Mouse (Mus musculus) cerebellum, postnatal 4 days (tissue): Measurements from ENCODE around the gene Galnt4.

Source experiments
- DNase-seq, 2 experiments: peaks; one replicate each; pipeline ENCODE4 v3.0.0; 2022; ENCODE audit warnings: low spot score in 2 of 2, mixed read lengths in 1 of 2

Gene Galnt4

DNA sequence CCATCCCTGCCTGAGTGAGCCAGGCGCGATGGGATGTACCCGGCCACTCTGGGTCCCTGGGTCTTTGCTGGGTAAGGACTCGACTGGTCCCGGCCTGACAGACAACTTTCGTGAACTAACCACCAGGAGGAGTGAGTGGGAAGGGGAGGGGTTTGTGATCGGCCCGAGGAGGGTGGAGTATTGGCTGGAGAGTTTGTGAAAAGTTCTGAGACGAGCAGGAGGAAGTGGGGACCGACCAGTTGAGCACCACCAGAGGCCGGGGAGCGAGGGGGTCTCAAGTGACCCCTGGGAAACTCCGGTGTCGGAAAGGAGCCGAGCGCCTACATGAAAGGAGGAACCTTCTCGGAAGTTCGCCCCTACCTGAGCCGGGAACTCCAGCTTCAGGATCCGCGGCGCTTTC lies at the start of gene Galnt4:
Galnt4 (plus strand) TSS at position 196 of the 400 bp plus-strand sequence.
- peak; percentile 42 to 60 for DNase-seq

GRCm38 (mm10) chr10:99060588-99060987 lies 47.4 kb upstream of the Galnt4 start:
- DNase-seq, result no peak

DNA sequence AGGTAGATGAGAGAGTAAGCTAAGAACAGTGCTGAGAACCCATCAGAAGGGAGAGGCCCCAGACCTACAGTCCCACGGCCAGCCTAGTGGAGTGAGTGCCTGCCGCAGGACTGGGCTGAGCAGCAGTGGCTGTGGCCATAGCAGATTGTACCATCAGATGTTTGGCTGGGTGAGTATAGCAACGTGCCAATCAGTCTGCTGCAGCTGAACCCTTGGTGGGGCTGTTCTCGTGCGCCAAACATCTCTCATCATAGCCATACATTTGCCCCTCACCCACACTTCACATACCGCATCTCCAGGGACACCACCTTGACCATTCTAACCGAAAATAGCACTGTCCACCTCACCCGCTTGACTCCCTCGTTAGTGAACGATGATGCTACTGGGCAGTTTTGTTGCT lies 46.5 kb upstream of the Galnt4 start:
- no peak for DNase-seq

DNA sequence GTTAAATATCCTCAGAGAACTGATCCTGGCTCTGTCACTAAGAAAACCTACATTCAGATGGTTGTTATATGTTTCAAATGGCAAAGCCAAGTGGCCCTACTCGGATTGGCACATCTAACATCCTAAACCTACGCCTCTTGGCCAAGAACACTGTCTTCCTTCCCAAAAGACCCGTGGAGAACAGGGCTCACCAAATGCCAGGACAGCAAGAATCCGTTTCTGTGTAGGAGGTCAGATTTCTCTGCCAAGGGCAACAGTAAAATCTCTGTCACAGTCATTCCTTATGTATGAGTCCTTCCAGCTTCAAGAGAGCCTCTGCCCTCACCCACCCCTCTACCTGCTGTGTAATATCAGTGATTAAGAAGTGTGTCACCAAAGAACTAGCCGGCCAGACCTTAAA lies 45.4 kb upstream of the Galnt4 start:
- DNase-seq, result no peak

GRCm38 (mm10) chr10:99076113-99076895 lies 31.7 kb upstream of the Galnt4 start:
- no peak for DNase-seq

- DNase-seq, result no peak
Measured at GRCm38 (mm10) chr10:99078621-99079020, 29.3 kb upstream of the Galnt4 start.

DNA sequence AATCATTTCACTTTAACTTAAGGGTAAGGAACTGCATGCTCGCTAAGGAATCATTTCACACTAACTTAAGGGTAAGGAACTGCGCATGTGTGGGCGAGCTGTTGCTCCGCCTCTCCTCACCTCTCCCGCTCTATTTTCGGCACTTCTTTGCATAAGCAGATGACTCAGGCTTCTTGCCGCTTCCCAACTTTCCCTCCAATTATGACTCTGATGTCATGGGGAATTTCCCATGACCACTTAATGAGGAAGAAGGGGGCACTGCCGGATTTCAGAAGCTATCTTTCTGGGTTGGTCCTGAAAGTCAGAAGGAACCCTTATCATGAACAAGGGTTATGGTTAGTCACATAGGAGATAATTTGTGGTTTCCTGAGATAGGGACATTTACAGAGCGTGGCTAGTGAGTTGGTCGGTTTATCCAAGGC lies 26.4 kb upstream of the Galnt4 start:
- no peak for DNase-seq

DNA sequence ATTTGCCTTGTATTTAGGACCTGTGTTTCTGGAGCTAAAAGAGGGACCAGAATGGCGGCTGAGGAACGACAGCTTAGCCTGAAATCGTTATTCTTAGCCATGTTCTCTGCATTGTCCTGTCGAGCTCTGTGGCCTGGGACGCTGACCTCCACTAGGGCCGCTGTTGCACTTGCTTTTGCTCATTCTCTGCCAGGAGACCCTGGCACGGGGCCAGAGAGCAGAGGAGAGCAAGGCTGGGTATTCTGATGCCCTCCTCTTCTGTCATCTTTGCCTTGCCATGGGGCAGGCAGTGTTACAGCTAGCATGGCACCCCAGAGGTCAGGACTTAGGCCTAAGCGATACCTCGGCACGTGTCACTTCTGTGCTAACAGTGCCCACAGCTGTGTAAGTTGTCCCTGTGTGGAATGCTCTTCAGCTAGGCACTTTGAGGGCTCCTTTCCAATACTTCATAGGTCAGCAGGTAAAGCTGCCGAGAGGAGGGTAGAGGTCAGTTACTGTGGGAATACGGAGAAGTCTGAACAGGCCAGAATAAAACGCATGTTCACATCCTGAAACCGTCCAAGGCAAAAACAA lies 24.4 kb upstream of the Galnt4 start:
- peak; percentile 29 to 57 for DNase-seq

DNA sequence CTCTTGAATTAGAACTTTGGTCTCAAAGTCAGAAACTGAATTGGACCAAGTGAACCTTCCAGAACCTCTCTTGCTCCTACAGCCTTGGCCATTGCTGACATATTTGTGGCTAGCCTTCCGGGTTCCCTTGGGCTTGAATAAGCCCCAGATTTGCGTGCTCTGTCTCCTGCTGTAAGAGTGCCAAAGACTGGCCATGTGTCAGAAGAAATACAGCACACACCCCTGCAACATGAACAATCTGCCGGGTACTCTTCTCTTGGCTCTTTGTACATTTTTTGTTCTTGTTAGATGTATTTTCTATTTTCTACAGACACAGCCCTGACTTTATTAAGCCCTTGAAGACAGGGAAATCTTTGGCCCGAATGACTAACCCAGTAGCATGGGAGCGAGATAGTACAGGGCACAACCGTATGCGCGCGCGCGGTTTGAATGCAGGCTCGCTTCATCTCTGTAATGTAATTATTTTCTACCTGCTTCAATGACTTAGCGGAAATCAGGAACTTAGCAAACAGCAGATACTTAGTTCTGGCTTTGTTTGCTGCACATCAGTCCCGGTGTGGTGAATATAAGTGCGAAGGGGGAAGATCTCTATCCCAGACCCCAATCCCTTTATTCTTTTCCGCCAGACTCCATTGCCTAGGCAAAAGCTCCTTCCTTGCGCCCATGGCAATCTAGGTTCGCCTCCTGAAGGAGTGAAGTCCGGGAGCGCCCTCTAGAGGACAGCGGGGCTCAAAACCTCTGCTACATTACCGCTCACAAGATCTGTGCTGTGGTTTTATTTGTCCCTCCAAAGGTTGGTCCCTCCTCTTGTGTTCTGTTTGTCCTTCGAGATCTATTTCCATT lies 23.3 kb upstream of the Galnt4 start:
- DNase-seq, result peak; percentile 87 to 90

DNA sequence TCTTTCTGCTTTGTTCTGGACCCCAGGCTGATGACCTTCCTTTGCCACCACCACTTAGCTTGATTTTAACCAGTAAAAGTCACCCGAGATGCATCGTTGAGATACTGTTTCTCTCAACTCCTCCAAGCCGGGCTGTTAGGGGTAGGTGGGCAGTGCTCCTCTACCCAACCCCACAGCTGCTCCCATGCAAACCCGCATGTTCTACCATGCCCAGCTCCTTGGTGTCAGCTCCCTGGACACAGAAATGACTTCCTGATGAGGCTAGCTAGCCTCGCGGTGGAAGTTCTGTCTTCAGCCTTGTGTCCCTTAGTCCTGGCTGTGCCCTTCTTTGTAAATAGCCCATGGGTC lies 22.7 kb upstream of the Galnt4 start:
- DNase-seq, result no peak

GRCm38 (mm10) chr10:99086029-99086428 lies 21.9 kb upstream of the Galnt4 start:
- no peak for DNase-seq

DNA sequence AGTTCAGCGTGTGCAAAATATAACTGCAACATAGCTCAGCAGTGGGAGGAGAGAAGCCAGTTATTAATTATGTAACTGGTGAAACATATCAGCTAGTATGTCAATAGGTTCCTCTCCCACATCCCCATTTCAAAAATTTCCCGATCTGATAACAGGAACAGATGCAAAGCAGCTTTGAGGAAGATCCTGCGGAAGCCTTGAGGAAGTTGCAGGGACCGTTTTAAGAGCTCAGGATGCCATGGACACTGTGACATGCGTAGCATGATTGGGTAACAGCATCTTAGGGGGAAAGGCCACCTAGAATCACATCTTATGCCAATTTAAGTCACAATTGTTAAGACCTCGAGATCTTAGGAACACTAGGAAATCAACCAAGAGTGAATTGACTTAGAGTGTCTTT lies 18.1 kb upstream of the Galnt4 start:
- DNase-seq, result no peak

DNA sequence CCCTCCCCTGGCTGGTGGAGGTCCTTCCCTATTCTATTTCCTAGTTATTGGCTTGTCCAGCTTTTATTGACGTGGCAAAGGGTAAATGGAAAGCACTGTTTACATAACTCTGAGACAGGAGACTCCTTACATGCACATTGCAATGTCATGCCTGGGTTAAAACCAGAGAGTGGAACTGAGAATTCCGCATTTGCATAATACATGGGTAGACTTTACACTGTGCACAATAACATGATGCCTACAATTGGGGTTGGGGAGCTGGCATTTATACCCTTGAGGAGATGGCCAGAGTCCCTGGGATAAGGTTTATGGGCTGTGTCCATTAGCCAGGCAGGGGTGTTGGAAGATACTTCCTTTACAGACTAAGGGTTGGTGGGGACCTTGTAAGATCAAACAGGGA lies 14.6 kb upstream of the Galnt4 start:
- no peak for DNase-seq

DNA sequence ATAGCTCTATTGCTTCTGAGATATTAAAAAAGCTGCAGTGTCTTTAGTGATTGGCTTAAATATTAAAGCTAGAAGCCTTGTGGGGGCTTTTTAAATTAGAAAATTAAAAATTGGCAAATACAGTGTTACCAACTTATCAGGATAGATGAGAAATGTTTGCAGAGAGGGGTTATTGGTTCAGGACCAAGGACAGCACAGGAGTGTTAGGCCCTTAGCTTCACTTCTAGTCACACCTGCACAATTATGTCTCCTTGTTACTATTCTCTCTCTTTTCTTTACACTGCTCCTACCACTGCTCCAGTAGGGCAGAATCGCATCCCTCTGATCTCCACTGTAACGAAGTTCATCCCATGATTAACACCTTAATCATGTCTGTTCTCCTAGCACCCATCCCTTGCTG lies 12.8 kb upstream of the Galnt4 start:
- DNase-seq, result no peak

GRCm38 (mm10) chr10:99097374-99097773 lies 10.6 kb upstream of the Galnt4 start:
- DNase-seq, result peak in 1 of 2 experiments; percentile 22

DNA sequence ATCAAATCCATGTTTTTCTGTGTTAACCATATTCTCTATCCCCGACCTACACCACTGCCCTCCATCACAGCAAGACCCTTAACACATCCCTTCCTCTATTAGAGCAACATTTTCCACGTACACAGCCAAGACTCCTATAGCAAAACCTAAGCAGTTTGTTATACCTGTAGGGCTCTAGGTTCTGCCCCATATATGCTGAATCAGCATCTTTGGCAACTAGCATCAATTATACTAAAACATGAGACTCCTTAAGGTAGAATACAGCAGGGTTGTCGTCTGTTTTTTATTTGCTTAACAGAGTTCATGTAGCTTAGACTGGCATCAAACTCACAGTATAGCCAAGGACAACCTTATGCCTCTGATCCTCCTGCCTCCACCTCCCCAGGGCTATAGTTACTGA lies 2.4 kb upstream of the Galnt4 start:
- DNase-seq, result no peak

- DNase-seq, result no peak
Measured at GRCm38 (mm10) chr10:99106311-99106702, 1.7 kb upstream of the Galnt4 start.

GRCm38 (mm10) chr10:99106703-99107631 lies 992 bp upstream of the Galnt4 start, which contains the start of gene Poc1b:
Poc1b (plus strand) TSS chr10:99107036.
- DNase-seq, result peak; percentile 66 to 86

GRCm38 (mm10) chr10:99108431-99108982 lies 548 bp downstream of the Galnt4 start:
- DNase-seq, result no peak

GRCm38 (mm10) chr10:99113533-99113932 lies 5.6 kb downstream of the Galnt4 start:
- DNase-seq, result no peak

DNA sequence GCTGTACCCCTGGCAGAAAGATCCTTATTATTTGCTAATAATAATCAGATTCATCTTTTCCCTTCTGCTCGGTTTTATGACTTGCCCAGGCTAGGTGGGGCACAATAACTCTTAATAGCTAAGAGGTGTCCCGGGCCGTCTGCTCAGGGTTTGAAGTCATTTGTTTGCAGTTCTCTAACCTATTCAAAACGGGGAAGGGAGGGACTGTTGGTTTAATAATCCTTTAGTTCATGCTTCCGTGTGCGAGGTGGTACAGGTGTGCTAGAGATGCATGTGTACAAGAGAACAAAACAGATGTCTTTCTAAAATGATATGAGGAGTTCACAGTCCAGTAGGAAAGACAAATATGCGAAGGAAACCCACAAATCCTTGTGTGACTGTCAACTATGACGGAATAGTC lies 6.3 kb downstream of the Galnt4 start:
- DNase-seq, result no peak
